Mouse (Mus musculus) thymus, adult 2 months (tissue): ENCODE data around the gene Ogt. TPM values are rescaled to one million over a fixed set of nuclear protein-coding genes. Genes with fewer than 3 reads are reported as not detected.

Experiments
- DNase-seq: peaks from one replicate; pipeline ENCODE4 v3.0.0; 2021
- H3K27ac ChIP-seq: fragments of 200-500 bp; 2 replicates; pipeline ENCODE4 v1.5.1; 2012; ENCODE audit warnings: low read length, control low read depth; ENCODE audit not compliant: control insufficient read depth, insufficient read depth
- H3K27me3 ChIP-seq: fragments of 200-500 bp; 2 replicates; pipeline ENCODE4 v1.6.1; 2012; ENCODE audit warnings: mild to moderate bottlenecking, low read length, moderate library complexity, mixed read lengths; ENCODE audit not compliant: control insufficient read depth, insufficient read depth
- H3K36me3 ChIP-seq: fragments of 200-500 bp; 2 replicates; pipeline ENCODE4 v1.6.1; 2012; ENCODE audit warnings: mild to moderate bottlenecking, low read length, moderate library complexity; ENCODE audit not compliant: control insufficient read depth, insufficient read depth
- H3K4me1 ChIP-seq: fragments of 200-500 bp; replicated peaks from 2 replicates; pipeline ENCODE4 v1.6.1; 2012; ENCODE audit warnings: low read length; ENCODE audit not compliant: control insufficient read depth, insufficient read depth
- H3K4me3 ChIP-seq: fragments of 200-500 bp; 2 replicates; pipeline ENCODE4 v1.5.1; 2012; ENCODE audit warnings: mild to moderate bottlenecking, low read length, control low read depth, moderate library complexity; ENCODE audit not compliant: control insufficient read depth, insufficient read depth
- CTCF ChIP-seq: fragments of 200-500 bp; IDR thresholded peaks from 2 replicates; pipeline ENCODE4 v1.5.1; 2012; ENCODE audit warnings: mild to moderate bottlenecking, control low read depth, low read length, moderate library complexity, borderline replicate concordance; ENCODE audit not compliant: control insufficient read depth, poor library complexity, insufficient read depth; ENCODE audit errors: extremely low read depth
- POLR2A ChIP-seq: fragments of 200-500 bp; IDR thresholded peaks from 2 replicates; pipeline ENCODE4 v1.6.1; 2012; ENCODE audit warnings: mild to moderate bottlenecking, low read length, control low read depth, moderate library complexity; ENCODE audit not compliant: control insufficient read depth, poor library complexity, insufficient read depth; ENCODE audit errors: extremely low read depth
- WGBS: fragments of 180-500 bp; shearing (Covaris S2); methylation state at CpG from one replicate; pipeline ENCODE4 v1.1.7; 2018; 5-methylcytosine and 5-hydroxymethylcytosine counted together
- polyA plus RNA-seq: library from polyadenylated mRNA; depleted of rRNA; stranded (reverse); fragments of >200 nt; gene quantifications from 2 replicates; pipeline ENCODE4 v1.2.3, GENCODE M21; 2012; rRNA removed

Gene Ogt
- polyA plus RNA-seq, 1 experiment: 229 TPM

GRCm38 (mm10) chrX:101733288-101733687 lies 93.4 kb downstream of the Ogt start:
- Histone ChIP-seq H3K4me3 (no peak overlapping the region), H3K4me1 (peaks cover 14% of the 10 kb centered on the region), H3K27ac (no peak overlapping the region), H3K27me3 (no peaks in the 10 kb centered on the region), H3K36me3 (no peaks in the 10 kb centered on the region)
- TF ChIP-seq POLR2A: no peak
- TF ChIP-seq CTCF: no peak
- no peak for DNase-seq
- WGBS: 46% methylated on average over 2 of the region's 3 CpGs

- Histone ChIP-seq H3K36me3 (no peaks in the 10 kb centered on the region), H3K27me3 (no peaks in the 10 kb centered on the region), H3K4me1 (peaks cover 13% of the 10 kb centered on the region), H3K4me3 (no peak within 1 kb of the TSS), H3K27ac (no peak within 1 kb of the TSS)
- 4% methylated on average over 11 of the region's 11 CpGs for WGBS
- TF ChIP-seq POLR2A (no peak), CTCF (no peak)
- peak; percentile 6 for DNase-seq
These were observed 94.0 kb downstream of the Ogt start, which contains the start of gene Cxcr3 for GRCm38 (mm10) chrX:101733828-101734319. Gene Cxcr3, minus strand, starts transcription at chrX:101734269.

Other genes with a start within 250 kb of the Ogt start
- gene Zmym3, start 219.2 kb upstream of the Ogt start, polyA plus RNA-seq: 51.2 and 54.5 TPM in 2 replicates
- 255 and 269 TPM in 2 replicates for gene Nono, start 210.7 kb upstream of the Ogt start, polyA plus RNA-seq
- 0.87 and 8.2 TPM in 2 replicates for gene Itgb1bp2, start 191.0 kb upstream of the Ogt start, polyA plus RNA-seq
- gene Taf1, start 107.3 kb upstream of the Ogt start, polyA plus RNA-seq: 4.7 and 7.5 TPM in 2 replicates
- 13.6 and 16.0 TPM in 2 replicates for gene Cxcr3, start 94.2 kb downstream of the Ogt start, polyA plus RNA-seq
- 0.09 and 0.30 TPM in 2 replicates for gene Gm4779, start 154.4 kb downstream of the Ogt start, polyA plus RNA-seq
- 0.11 and 0.20 TPM in 2 replicates for gene 8030474K03Rik, start 154.6 kb downstream of the Ogt start, polyA plus RNA-seq
- gene Nhsl2, start 209.3 kb downstream of the Ogt start, polyA plus RNA-seq: 0.81 and 1.4 TPM in 2 replicates